Mouse (Mus musculus) CH12.LX (cell line): Measurements from ENCODE around the gene Cldn5. TPM values are rescaled to one million over a fixed set of nuclear protein-coding genes. Genes with fewer than 3 reads are reported as not detected.
A peak's percentile ranks its signal among the peaks of the same experiment; 100 is the strongest.

ENCODE experiments used
- DNase-seq: peaks from one replicate; pipeline ENCODE4 v3.0.0-alpha.2; 2013; ENCODE audit errors: extremely low read depth
- H3K27ac ChIP-seq: 2 replicates; pipeline ENCODE4 v1.5.1; 2012; ENCODE audit warnings: low read depth, mild to moderate bottlenecking, control low read depth, moderate library complexity; ENCODE audit not compliant: insufficient read depth
- H3K27me3 ChIP-seq: replicated peaks from 2 replicates; pipeline ENCODE3; 2012; ENCODE audit warnings: inconsistent platforms
- H3K36me3 ChIP-seq, 2 experiments: replicated peaks in 1 of 2; 2 replicates each; pipeline versions ENCODE3 to v1.6.1; 2012; ENCODE audit warnings: inconsistent platforms in 1 of 2, low read length in 1 of 2, mild to moderate bottlenecking in 1 of 2, mixed read lengths in 1 of 2, moderate library complexity in 1 of 2; ENCODE audit not compliant: control insufficient read depth in 1 of 2, insufficient read depth in 1 of 2
- H3K4me1 ChIP-seq, 2 experiments: 2 replicates each; pipeline ENCODE4 v1.6.1; 2012; ENCODE audit warnings: inconsistent platforms in 1 of 2, moderate library complexity in 1 of 2; ENCODE audit not compliant: insufficient read depth in 2 of 2, control insufficient read depth in 1 of 2
- H3K4me2 ChIP-seq: 2 replicates; pipeline ENCODE4 v1.6.1; 2012; ENCODE audit warnings: low read depth, mild to moderate bottlenecking, control low read depth; ENCODE audit not compliant: poor library complexity, insufficient read depth, severe bottlenecking
- H3K4me3 ChIP-seq, 3 experiments: fragments of 150-350 bp in 1 of 3; sonication (generic) in 1 of 3; replicated peaks in 1 of 3; 2 replicates each; pipeline versions ENCODE3 to v1.5.1; 2011 to 2012; ENCODE audit warnings: low read depth in 2 of 3, low read length in 2 of 3, mild to moderate bottlenecking in 2 of 3, moderate library complexity in 2 of 3, control low read depth in 1 of 3, improper control_type of control experiment in 1 of 3, inconsistent platforms in 1 of 3, mixed read lengths in 1 of 3; ENCODE audit not compliant: poor library complexity in 1 of 3
- H3K79me2 ChIP-seq: replicated peaks from 2 replicates; pipeline ENCODE4 v1.6.1; 2012; ENCODE audit warnings: mild to moderate bottlenecking, moderate library complexity; ENCODE audit not compliant: control insufficient read depth, poor library complexity, insufficient read depth, severe bottlenecking; ENCODE audit errors: extremely low read depth
- H3K9ac ChIP-seq: 2 replicates; pipeline ENCODE4 v1.6.1; 2012; ENCODE audit warnings: low read depth, mild to moderate bottlenecking, control low read depth, moderate library complexity; ENCODE audit not compliant: insufficient read depth
- H3K9me3 ChIP-seq: replicated peaks from 2 replicates; pipeline ENCODE3; 2012; ENCODE audit warnings: low read length, inconsistent platforms, mixed read lengths
- BHLHE40 ChIP-seq: IDR thresholded peaks from 2 replicates; pipeline ENCODE4 v1.6.1; 2011; ENCODE audit warnings: mild to moderate bottlenecking, low read depth, low read length, improper control_type of control experiment
- CHD2 ChIP-seq: IDR thresholded peaks from 2 replicates; pipeline ENCODE4 v1.6.1; 2011; ENCODE audit warnings: low read length, improper control_type of control experiment
- E2F4 ChIP-seq: IDR thresholded peaks from 2 replicates; pipeline ENCODE4 v1.6.1; 2011; ENCODE audit warnings: low read depth, low read length, improper control_type of control experiment; ENCODE audit not compliant: insufficient replicate concordance
- ELF1 ChIP-seq: IDR thresholded peaks from 2 replicates; pipeline ENCODE4 v1.6.1; 2014; ENCODE audit warnings: low read depth, mild to moderate bottlenecking, inconsistent platforms, low read length, improper control_type of control experiment
- EP300 ChIP-seq: IDR thresholded peaks from 2 replicates; pipeline ENCODE4 v1.6.1; 2011; ENCODE audit warnings: low read length, improper control_type of control experiment
- ETS1 ChIP-seq: conservative IDR thresholded peaks from 2 replicates; pipeline ENCODE4 v1.6.1; 2012; ENCODE audit warnings: low read depth, mild to moderate bottlenecking, inconsistent platforms, low read length, improper control_type of control experiment, moderate library complexity
- GABPA ChIP-seq: IDR thresholded peaks from 2 replicates; pipeline ENCODE4 v1.6.1; 2012; ENCODE audit warnings: low read depth, low read length, improper control_type of control experiment, inconsistent platforms; ENCODE audit not compliant: insufficient replicate concordance
- HCFC1 ChIP-seq: IDR thresholded peaks from 2 replicates; pipeline ENCODE4 v1.6.1; 2012; ENCODE audit warnings: low read depth, mild to moderate bottlenecking, inconsistent platforms, low read length, improper control_type of control experiment
- IRF4 ChIP-seq: IDR thresholded peaks from 2 replicates; pipeline ENCODE4 v1.6.1; 2014; ENCODE audit warnings: low read depth, mild to moderate bottlenecking, inconsistent platforms, low read length, improper control_type of control experiment
- JUN ChIP-seq: IDR thresholded peaks from 2 replicates; pipeline ENCODE4 v1.6.1; 2011; ENCODE audit warnings: low read depth, mild to moderate bottlenecking, low read length, improper control_type of control experiment, moderate library complexity; ENCODE audit not compliant: insufficient read depth
- JUND ChIP-seq: conservative IDR thresholded peaks from 2 replicates; pipeline ENCODE4 v1.6.1; 2011; ENCODE audit warnings: low read depth, low read length, improper control_type of control experiment
- KAT2A ChIP-seq: IDR thresholded peaks from 2 replicates; pipeline ENCODE4 v1.6.1; 2012; ENCODE audit warnings: low read length, improper control_type of control experiment, inconsistent platforms; ENCODE audit not compliant: insufficient replicate concordance
- MAFK ChIP-seq: IDR thresholded peaks from 2 replicates; pipeline ENCODE4 v1.6.1; 2011; ENCODE audit warnings: low read length, improper control_type of control experiment; ENCODE audit not compliant: insufficient replicate concordance
- MAZ ChIP-seq: IDR thresholded peaks from 2 replicates; pipeline ENCODE4 v1.6.1; 2012; ENCODE audit warnings: low read depth, mild to moderate bottlenecking, inconsistent platforms, low read length, improper control_type of control experiment, moderate library complexity
- MEF2A ChIP-seq: IDR thresholded peaks from 2 replicates; pipeline ENCODE4 v1.6.1; 2014; ENCODE audit warnings: low read depth, mild to moderate bottlenecking, inconsistent platforms, low read length, improper control_type of control experiment, borderline replicate concordance
- MYC ChIP-seq: IDR thresholded peaks from 2 replicates; pipeline ENCODE4 v1.6.1; 2011; ENCODE audit warnings: low read depth, mild to moderate bottlenecking, improper control_type of control experiment, low read length
- NELFE ChIP-seq: IDR thresholded peaks from 2 replicates; pipeline ENCODE4 v1.6.1; 2011; ENCODE audit warnings: low read depth, low read length, improper control_type of control experiment
- NRF1 ChIP-seq: IDR thresholded peaks from 2 replicates; pipeline ENCODE4 v1.6.1; 2014; ENCODE audit warnings: low read depth, mild to moderate bottlenecking, inconsistent platforms, low read length, improper control_type of control experiment, moderate library complexity
- PAX5 ChIP-seq: IDR thresholded peaks from 2 replicates; pipeline ENCODE4 v1.6.1; 2012; ENCODE audit warnings: low read length, inconsistent platforms, mixed read lengths
- POLR2AphosphoS2 ChIP-seq: IDR thresholded peaks from 2 replicates; pipeline ENCODE4 v1.6.1; 2011; ENCODE audit warnings: low read depth, low read length, improper control_type of control experiment
- RCOR1 ChIP-seq: conservative IDR thresholded peaks from 2 replicates; pipeline ENCODE4 v1.6.1; 2012; ENCODE audit warnings: low read depth, mild to moderate bottlenecking, inconsistent platforms, low read length, improper control_type of control experiment
- SMC3 ChIP-seq: IDR thresholded peaks from 2 replicates; pipeline ENCODE4 v1.6.1; 2011; ENCODE audit warnings: low read depth, low read length, improper control_type of control experiment
- TCF12 ChIP-seq: IDR thresholded peaks from 2 replicates; pipeline ENCODE4 v1.6.1; 2014; ENCODE audit warnings: low read depth, mild to moderate bottlenecking, inconsistent platforms, low read length, improper control_type of control experiment
- UBTF ChIP-seq: IDR thresholded peaks from 2 replicates; pipeline ENCODE4 v1.6.1; 2012; ENCODE audit warnings: low read depth, mild to moderate bottlenecking, inconsistent platforms, low read length, improper control_type of control experiment, moderate library complexity
- USF1 ChIP-seq: IDR thresholded peaks from 2 replicates; pipeline ENCODE4 v1.6.1; 2014; ENCODE audit warnings: low read depth, mild to moderate bottlenecking, inconsistent platforms, low read length, improper control_type of control experiment
- USF2 ChIP-seq: conservative IDR thresholded peaks from 2 replicates; pipeline ENCODE4 v1.6.1; 2011; ENCODE audit warnings: low read depth, low read length, improper control_type of control experiment
- ZC3H11A ChIP-seq: IDR thresholded peaks from 2 replicates; pipeline ENCODE4 v1.6.1; 2012; ENCODE audit warnings: low read depth, mild to moderate bottlenecking, inconsistent platforms, low read length, improper control_type of control experiment
- ZKSCAN1 ChIP-seq: IDR thresholded peaks from 2 replicates; pipeline ENCODE4 v1.6.1; 2012; ENCODE audit warnings: low read depth, inconsistent platforms, low read length, improper control_type of control experiment, borderline replicate concordance
- ZNF384 ChIP-seq: IDR thresholded peaks from 2 replicates; pipeline ENCODE4 v1.6.1; 2012; ENCODE audit warnings: low read depth, low read length, improper control_type of control experiment, inconsistent platforms
- dilution Hi-C: fragments of 300-500 bp; cut with MboI; formaldehyde crosslinking; loops from 2 replicates; pipeline ENCODE4 v1.14.3; 2020; ENCODE audit warnings: low sequenced_read_pairs; ENCODE audit not compliant: extremely low pct_unique_long_range_greater_than_20kb, extremely low pct_ligation_motif_present
- in situ Hi-C: fragments of 300-500 bp; cut with MboI; formaldehyde crosslinking; loops from 3 replicates; pipeline ENCODE4 v1.14.3; 2019; ENCODE audit warnings: low sequenced_read_pairs, low pct_ligation_motif_present, low pct_unique_long_range_greater_than_20kb, mixed read lengths
- polyA plus RNA-seq: library from polyadenylated mRNA; unstranded; fragments of >175 nt; gene quantifications from 2 replicates; pipeline ENCODE4 v1.2.1, GENCODE M21; 2012; ENCODE audit warnings: low read depth; ENCODE audit not compliant: insufficient read length
- total RNA-seq, 2 experiments: library from RNA; depleted of rRNA; stranded (reverse); fragments of 300-350 nt in 1 of 2; fragments of >200 nt in 1 of 2; gene quantifications; 2 replicates each; pipeline ENCODE4 v1.2.3; 2012 to 2014

Gene Cldn5
- total and polyA plus RNA-seq, 3 experiments: not detected

GRCm38 (mm10) chr16:18730640-18731039, 46.0 kb upstream of the Cldn5 start:
- TF ChIP-seq NELFE (no peak), BHLHE40 (0 out of 2 replicates have a peak, but pooled peaks have one; percentile 15)
- no peak overlapping the region for H3K27ac ChIP-seq
- H3K9me3 ChIP-seq: no peaks in the 10 kb centered on the region
- H3K36me3 ChIP-seq: no peaks in the 10 kb centered on the region
- in situ Hi-C loops (no loop called here), dilution Hi-C loops (no loop called here)
- peaks cover 0 to 33% of the 10 kb centered on the region in 2 experiments; a peak in 2 of 4 replicates for H3K4me1 ChIP-seq
- H3K9ac ChIP-seq: no peak overlapping the region
- no peak for DNase-seq
- no peak overlapping the region for H3K4me2 ChIP-seq
- H3K27me3 ChIP-seq: no peaks in the 10 kb centered on the region
- H3K4me3 ChIP-seq: no peak overlapping the region
- H3K79me2 ChIP-seq: no peaks in the 10 kb centered on the region

- dilution Hi-C loops (no loop called here), in situ Hi-C loops (no loop called here)
- H3K9ac ChIP-seq: peak overlapping the region; percentile 22
- H3K27ac ChIP-seq: no peak overlapping the region
- H3K27me3 ChIP-seq: no peaks in the 10 kb centered on the region
- peak; percentile 72 for DNase-seq
- H3K4me1 ChIP-seq: peaks cover 0 to 29% of the 10 kb centered on the region in 2 experiments; a peak in 2 of 4 replicates
- peak overlapping the region; percentile 83 for H3K4me2 ChIP-seq
- H3K36me3 ChIP-seq: no peaks in the 10 kb centered on the region
- peak overlapping the region; percentile 23 to 56 (median 40) for H3K4me3 ChIP-seq
- no peaks in the 10 kb centered on the region for H3K79me2 ChIP-seq
- no peaks in the 10 kb centered on the region for H3K9me3 ChIP-seq
- no peak for TF ChIP-seq KAT2A
- TF ChIP-seq ETS1: 0 out of 2 replicates have a peak, but pooled peaks have one; percentile 35
- TF ChIP-seq HCFC1: peak; percentile 36; the same call in 1 of the 2 replicates
- TF ChIP-seq NELFE: peak; percentile 50; the same call in 1 of the 2 replicates
- no peak for TF ChIP-seq ZC3H11A
- no peak for TF ChIP-seq JUN
- TF ChIP-seq JUND: no peak
- peak; percentile 85 for TF ChIP-seq BHLHE40
- no peak for TF ChIP-seq GABPA
- peak; percentile 40; the same call in 1 of the 2 replicates for TF ChIP-seq EP300
- TF ChIP-seq USF1: no peak
- TF ChIP-seq MYC: peak; percentile 60; the same call in 1 of the 2 replicates
- no peak for TF ChIP-seq MAZ
- TF ChIP-seq ZNF384: no peak
- peak; percentile 41 for TF ChIP-seq ELF1
- no peak for TF ChIP-seq UBTF
- TF ChIP-seq CHD2: no peak; the same call in 1 of the 2 replicates
- peak; percentile 53; the same call in 1 of the 2 replicates for TF ChIP-seq NRF1
- TF ChIP-seq POLR2AphosphoS2: no peak
- TF ChIP-seq USF2: no peak
- no peak for TF ChIP-seq PAX5
- TF ChIP-seq MAFK: 0 out of 2 replicates have a peak, but pooled peaks have one; percentile 11
- TF ChIP-seq RCOR1: 0 out of 2 replicates have a peak, but pooled peaks have one; percentile 56
- TF ChIP-seq MEF2A: peak; percentile 50; the same call in 1 of the 2 replicates
- no peak for TF ChIP-seq ZKSCAN1
- TF ChIP-seq IRF4: peak; percentile 56
- no peak for TF ChIP-seq E2F4
- no peak for TF ChIP-seq SMC3
- TF ChIP-seq TCF12: peak; percentile 64; the same call in 1 of the 2 replicates
These were observed 43.3 kb upstream of the Cldn5 start for GRCm38 (mm10) chr16:18733100-18733956.
